Mouse (Mus musculus): Measurements from ENCODE around the gene Amacr. TPM values are rescaled to one million over a fixed set of nuclear protein-coding genes. Genes with fewer than 3 reads are reported as not detected.

Gene Amacr
- total RNA-seq, 2 experiments from 2014 or later = 11.6 to 12.4 TPM

Other genes with a start within 250 kb of the Amacr start
- not detected for gene C1qtnf3, start 29.4 kb upstream of the Amacr start, total RNA-seq (2021)
- under 1 TPM in 1 of 2 experiments, not detected in 1; 0.12 TPM for gene Slc45a2, start 19.0 kb downstream of the Amacr start, total RNA-seq (2021)
- 1 to 10 TPM; 2.5 to 3.6 TPM for gene Rxfp3, start 56.2 kb downstream of the Amacr start, total RNA-seq (2021)
- gene Adamts12, start 83.0 kb downstream of the Amacr start, total RNA-seq (2021) = under 1 TPM; 0.19 to 0.28 TPM

All from left cerebral cortex, adult 18-20 months (tissue).